Mouse (Mus musculus) CH12.LX (cell line): ENCODE results near the gene 4930402H24Rik.

Experiments used
- CHD1 ChIP-seq: IDR thresholded peaks from 2 replicates; pipeline ENCODE4 v1.6.1; 2012; ENCODE audit warnings: low read depth, low read length, improper control_type of control experiment, inconsistent platforms
- CTCF ChIP-seq, 2 experiments: IDR thresholded peaks in 1 of 2; conservative IDR thresholded peaks in 1 of 2; 2 replicates each; pipeline ENCODE4 v1.5.1; 2011 to 2012; ENCODE audit warnings: low read depth in 2 of 2, low read length in 2 of 2, improper control_type of control experiment in 1 of 2, inconsistent platforms in 1 of 2, mild to moderate bottlenecking in 1 of 2, moderate library complexity in 1 of 2
- EP300 ChIP-seq: IDR thresholded peaks from 2 replicates; pipeline ENCODE4 v1.6.1; 2011; ENCODE audit warnings: low read length, improper control_type of control experiment
- MAX ChIP-seq: IDR thresholded peaks from 2 replicates; pipeline ENCODE4 v1.6.1; 2011; ENCODE audit warnings: low read length, improper control_type of control experiment
- MAZ ChIP-seq: IDR thresholded peaks from 2 replicates; pipeline ENCODE4 v1.6.1; 2012; ENCODE audit warnings: low read depth, mild to moderate bottlenecking, inconsistent platforms, low read length, improper control_type of control experiment, moderate library complexity
- MYC ChIP-seq: IDR thresholded peaks from 2 replicates; pipeline ENCODE4 v1.6.1; 2011; ENCODE audit warnings: low read depth, mild to moderate bottlenecking, improper control_type of control experiment, low read length
- POLR2A ChIP-seq: IDR thresholded peaks from 2 replicates; pipeline ENCODE4 v1.6.1; 2011; ENCODE audit warnings: low read depth, mild to moderate bottlenecking, improper control_type of control experiment, low read length
- RAD21 ChIP-seq: IDR thresholded peaks from 2 replicates; pipeline ENCODE4 v1.6.1; 2011; ENCODE audit warnings: low read depth, mild to moderate bottlenecking, low read length, improper control_type of control experiment, moderate library complexity
- TCF12 ChIP-seq: IDR thresholded peaks from 2 replicates; pipeline ENCODE4 v1.6.1; 2014; ENCODE audit warnings: low read depth, mild to moderate bottlenecking, inconsistent platforms, low read length, improper control_type of control experiment
- USF1 ChIP-seq: IDR thresholded peaks from 2 replicates; pipeline ENCODE4 v1.6.1; 2014; ENCODE audit warnings: low read depth, mild to moderate bottlenecking, inconsistent platforms, low read length, improper control_type of control experiment
- USF2 ChIP-seq: conservative IDR thresholded peaks from 2 replicates; pipeline ENCODE4 v1.6.1; 2011; ENCODE audit warnings: low read depth, low read length, improper control_type of control experiment
- ZC3H11A ChIP-seq: IDR thresholded peaks from 2 replicates; pipeline ENCODE4 v1.6.1; 2012; ENCODE audit warnings: low read depth, mild to moderate bottlenecking, inconsistent platforms, low read length, improper control_type of control experiment
- ZKSCAN1 ChIP-seq: IDR thresholded peaks from 2 replicates; pipeline ENCODE4 v1.6.1; 2012; ENCODE audit warnings: low read depth, inconsistent platforms, low read length, improper control_type of control experiment, borderline replicate concordance

GRCm38 (mm10) chr2:130724369-130724768, 181.8 kb downstream of the 4930402H24Rik start:
- TF ChIP-seq RAD21 (no peak), CTCF (conservative IDR thresholded peaks at IDR 0.05 in 1 of 2, IDR thresholded peaks at IDR 0.05 in 1 of 2; ENCODE audit: low read depth in 2 of 2, low read length in 2 of 2) (no peak), MAZ (no peak), POLR2A (no peak), USF1 (no peak), EP300 (no peak), MYC (no peak), MAX (no peak), ZKSCAN1 (no peak), CHD1 (no peak), TCF12 (no peak), USF2 (no peak), ZC3H11A (no peak)
